Mouse (Mus musculus): Measurements from ENCODE around the gene Tfap4. TPM values are rescaled to one million over a fixed set of nuclear protein-coding genes. Genes with fewer than 3 reads are reported as not detected.

Gene Tfap4
- polyA plus RNA-seq, 1 experiment from 2014 or later, result 4.1 TPM

DNA sequence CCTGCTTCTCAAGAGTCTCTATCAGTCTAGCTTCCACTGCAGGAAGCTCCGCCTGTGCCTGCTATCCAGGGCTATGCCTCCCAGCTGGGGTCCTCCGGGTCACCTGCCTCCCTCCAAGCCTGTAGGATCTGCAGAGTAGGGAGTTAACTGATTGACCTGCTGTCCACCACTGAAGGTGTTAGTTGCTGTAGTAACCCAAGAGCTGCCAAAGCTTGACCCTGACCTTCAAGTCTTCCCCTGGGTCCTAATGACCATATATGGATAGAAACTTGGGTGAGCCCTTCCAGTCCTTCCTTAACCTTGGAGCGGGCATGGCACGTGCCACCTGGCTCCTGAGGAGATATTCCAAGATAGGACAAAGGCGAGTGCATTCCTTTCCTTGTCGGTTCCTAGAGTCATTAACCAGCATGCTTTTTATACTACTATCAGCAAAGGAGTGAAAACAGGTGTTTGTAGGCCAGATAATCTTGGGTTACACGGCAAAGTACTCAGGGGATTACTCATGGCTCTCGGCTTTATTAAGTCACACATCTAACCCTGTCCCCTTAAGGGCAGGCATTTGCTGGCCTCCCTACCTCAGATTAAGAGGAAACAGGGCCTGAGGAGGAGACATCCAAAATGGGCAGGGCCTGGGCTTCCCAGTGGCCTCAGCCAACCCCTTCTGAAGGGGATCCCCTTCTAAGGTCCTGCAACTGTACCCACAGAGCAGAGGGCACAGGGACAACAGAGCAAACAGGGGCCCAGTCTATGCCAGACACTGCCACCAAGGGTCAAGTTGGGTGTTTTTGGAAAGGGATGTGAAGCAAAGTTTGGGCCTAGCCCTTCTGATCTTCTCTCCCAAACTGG is 61.7 kb downstream of the Tfap4 start:
- WGBS, result 23% methylated on average over 8 of the region's 8 CpGs
- H3K9ac ChIP-seq (ENCODE audit: low read length), result peak overlapping the region; percentile 47

DNA sequence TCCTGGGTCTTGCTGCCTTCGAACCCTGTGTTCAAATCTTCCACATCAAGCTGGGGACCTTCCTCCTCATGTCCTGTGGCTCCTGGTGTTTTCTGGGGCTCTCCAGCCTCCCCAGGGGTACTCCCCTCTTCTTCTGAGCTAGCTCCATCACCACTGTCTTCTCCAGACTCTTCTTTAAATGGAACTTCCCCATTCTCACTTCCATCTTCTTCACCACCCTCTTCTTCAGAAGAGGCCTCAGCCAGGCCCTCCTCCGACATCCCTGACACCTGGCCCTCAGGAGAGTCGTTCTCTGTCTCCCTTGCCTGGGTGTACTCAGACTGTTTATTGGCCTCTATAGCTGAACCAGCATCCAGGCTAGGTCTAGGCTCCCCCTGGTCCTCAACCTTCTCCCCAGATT is 63.2 kb downstream of the Tfap4 start:
- no peak for ATAC-seq (ENCODE audit: insufficient number of reproducible peaks, insufficient read depth, low FRiP score, low read depth)
- Histone ChIP-seq H3K36me3 (ENCODE audit: control insufficient read depth, insufficient read depth, low read length) (peaks cover 67% of the 10 kb centered on the region), H3K9ac (ENCODE audit: low read length) (no peak overlapping the region), H3K27me3 (ENCODE audit: control insufficient read depth, insufficient read depth, low read length) (no peaks in the 10 kb centered on the region), H3K4me3 (ENCODE audit: control insufficient read depth in 1 of 2, insufficient read depth in 1 of 2, low read depth in 1 of 2, low read length in 2 of 2) (no peak overlapping the region), H3K4me2 (ENCODE audit: low read length) (no peak overlapping the region), H3K9me3 (ENCODE audit: control insufficient read depth, low read length) (no peaks in the 10 kb centered on the region), H3K4me1 (ENCODE audit: control insufficient read depth in 2 of 2, insufficient read depth in 2 of 2, low read length in 2 of 2) (peaks cover 39 to 52% of the 10 kb centered on the region in 2 experiments), H3K27ac (replicated peaks in 1 of 2; ENCODE audit: control insufficient read depth in 1 of 2, insufficient read depth in 1 of 2, low read depth in 2 of 2, low read length in 2 of 2) (0 out of 4 replicates have a peak overlapping the region, but pooled peaks of 1 of the 2 experiments have one; percentile 74)
- WGBS, result 89% methylated on average over 3 of the region's 3 CpGs

More for the DNA sequence above, 61.7 kb downstream of the Tfap4 start:
- Histone ChIP-seq H3K27me3 (ENCODE audit: control insufficient read depth, insufficient read depth, low read length) (no peaks in the 10 kb centered on the region), H3K27ac (replicated peaks in 1 of 2; ENCODE audit: control insufficient read depth in 1 of 2, insufficient read depth in 1 of 2, low read depth in 2 of 2, low read length in 2 of 2) (peak overlapping the region; percentile 63 to 74), H3K4me2 (ENCODE audit: low read length) (0 out of 2 replicates have a peak overlapping the region, but pooled peaks have one; percentile 21), H3K4me3 (ENCODE audit: control insufficient read depth in 1 of 2, insufficient read depth in 1 of 2, low read depth in 1 of 2, low read length in 2 of 2) (no peak overlapping the region), H3K9me3 (ENCODE audit: control insufficient read depth, low read length) (no peaks in the 10 kb centered on the region), H3K36me3 (ENCODE audit: control insufficient read depth, insufficient read depth, low read length) (peaks cover 52% of the 10 kb centered on the region), H3K4me1 (ENCODE audit: control insufficient read depth in 2 of 2, insufficient read depth in 2 of 2, low read length in 2 of 2) (peaks cover 40 to 52% of the 10 kb centered on the region in 2 experiments)
- no peak; the same call in 1 of the 2 replicates for ATAC-seq (ENCODE audit: insufficient number of reproducible peaks, insufficient read depth, low FRiP score, low read depth)

DNA sequence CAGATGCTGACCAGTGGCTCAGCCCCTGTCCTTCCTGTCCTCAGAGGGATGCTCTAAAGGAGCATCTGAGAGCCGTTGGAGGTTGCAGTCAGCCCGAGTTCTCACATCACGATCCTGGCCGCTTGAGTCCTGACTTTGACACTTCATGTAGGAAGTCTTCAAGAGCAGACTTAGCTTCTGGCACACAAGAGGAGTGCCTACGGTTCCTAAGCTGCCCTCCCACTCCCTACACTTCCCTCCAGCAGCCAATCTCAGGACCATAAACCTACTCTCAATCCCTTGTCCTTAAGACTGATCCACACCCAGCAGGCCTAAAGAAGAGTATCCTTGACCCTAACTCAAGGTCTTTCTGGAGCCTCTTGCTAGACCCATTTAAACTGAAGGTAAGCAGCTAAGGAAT is 63.8 kb downstream of the Tfap4 start:
- Histone ChIP-seq H3K27me3 (ENCODE audit: control insufficient read depth, insufficient read depth, low read length) (no peaks in the 10 kb centered on the region), H3K4me2 (ENCODE audit: low read length) (no peak overlapping the region), H3K4me1 (ENCODE audit: control insufficient read depth in 2 of 2, insufficient read depth in 2 of 2, low read length in 2 of 2) (peaks cover 34 to 46% of the 10 kb centered on the region in 2 experiments), H3K4me3 (ENCODE audit: control insufficient read depth in 1 of 2, insufficient read depth in 1 of 2, low read depth in 1 of 2, low read length in 2 of 2) (no peak overlapping the region), H3K36me3 (ENCODE audit: control insufficient read depth, insufficient read depth, low read length) (peaks cover 73% of the 10 kb centered on the region), H3K27ac (replicated peaks in 1 of 2; ENCODE audit: control insufficient read depth in 1 of 2, insufficient read depth in 1 of 2, low read depth in 2 of 2, low read length in 2 of 2) (no peak overlapping the region), H3K9me3 (ENCODE audit: control insufficient read depth, low read length) (no peaks in the 10 kb centered on the region), H3K9ac (ENCODE audit: low read length) (no peak overlapping the region)
- WGBS, result 72% methylated on average over 5 of the region's 5 CpGs
- ATAC-seq (ENCODE audit: insufficient number of reproducible peaks, insufficient read depth, low FRiP score, low read depth), result no peak

Other genes with a start within 250 kb of the Tfap4 start
- gene Adcy9, start 139.4 kb downstream of the Tfap4 start, polyA plus RNA-seq (2014; fragmentation: Nextera tagmentation; extraction: Ambion mirVana), result 1.5 and 1.8 TPM in 2 replicates
- 259 and 288 TPM in 2 replicates for gene Srl, start 18.0 kb downstream of the Tfap4 start, polyA plus RNA-seq (2014; fragmentation: Nextera tagmentation; extraction: Ambion mirVana)
- gene Glis2, start 34.9 kb upstream of the Tfap4 start, polyA plus RNA-seq (2014; fragmentation: Nextera tagmentation; extraction: Ambion mirVana), result 17.8 and 21.4 TPM in 2 replicates
- 157 and 165 TPM in 2 replicates for gene Pam16, start 65.1 kb upstream of the Tfap4 start, polyA plus RNA-seq (2014; fragmentation: Nextera tagmentation; extraction: Ambion mirVana)
- gene Vasn, start 80.1 kb upstream of the Tfap4 start, polyA plus RNA-seq (2014; fragmentation: Nextera tagmentation; extraction: Ambion mirVana), result 11.9 and 12.8 TPM in 2 replicates
- 68.9 and 70.3 TPM in 2 replicates for gene Dnaja3, start 80.1 kb upstream of the Tfap4 start, polyA plus RNA-seq (2014; fragmentation: Nextera tagmentation; extraction: Ambion mirVana)
- gene Coro7, start 119.9 kb upstream of the Tfap4 start, polyA plus RNA-seq (2014; fragmentation: Nextera tagmentation; extraction: Ambion mirVana), result 11.9 TPM in 2 replicates
- gene Nmral1, start 159.5 kb upstream of the Tfap4 start, polyA plus RNA-seq (2014; fragmentation: Nextera tagmentation; extraction: Ambion mirVana), result 28.4 and 36.1 TPM in 2 replicates
- gene Hmox2, start 166.5 kb upstream of the Tfap4 start, polyA plus RNA-seq (2014; fragmentation: Nextera tagmentation; extraction: Ambion mirVana), result 87.1 and 103 TPM in 2 replicates
- gene Cdip1, start 230.4 kb upstream of the Tfap4 start, polyA plus RNA-seq (2014; fragmentation: Nextera tagmentation; extraction: Ambion mirVana), result 121 and 135 TPM in 2 replicates

Data from heart, embryonic 14.5 days (tissue).